Mouse (Mus musculus): ENCODE results near the gene Sdf4. TPM values are rescaled to one million over a fixed set of nuclear protein-coding genes. Genes with fewer than 3 reads are reported as not detected.

Gene Sdf4
- polyA plus RNA-seq, 1 experiment from 2014 or later = 113 TPM

DNA sequence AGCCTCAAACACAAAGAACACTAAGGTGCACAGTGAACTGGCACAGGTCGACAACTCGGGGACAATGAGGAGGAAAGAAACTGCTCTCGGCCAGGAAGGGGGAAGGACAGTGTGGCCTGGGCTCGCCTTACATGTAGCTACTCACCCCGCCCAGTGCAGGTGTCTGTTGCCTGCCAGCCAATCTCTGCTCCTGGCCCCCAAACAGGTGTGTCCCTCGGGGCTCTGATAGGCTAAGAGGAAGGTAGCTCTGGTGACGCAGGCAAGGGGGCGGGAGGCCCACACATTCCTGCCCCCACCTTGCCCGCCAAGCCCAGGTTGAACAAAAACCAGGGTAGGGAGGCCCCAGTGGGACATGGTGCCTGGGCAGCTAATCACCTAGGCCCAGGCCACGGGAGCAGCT is 67.0 kb downstream of the Sdf4 start:
- Histone ChIP-seq H3K9ac (no peak overlapping the region), H3K9me3 (no peaks in the 10 kb centered on the region), H3K27ac (no peak overlapping the region), H3K27me3 (replicated peaks) (no peaks in the 10 kb centered on the region), H3K4me1 (peaks cover 7% of the 10 kb centered on the region), H3K4me3 (no peak overlapping the region), H3K36me3 (replicated peaks) (no peaks in the 10 kb centered on the region), H3K4me2 (no peak overlapping the region)
- no peak for ATAC-seq (replicated peaks)
- 42% methylated on average over 10 of the region's 10 CpGs for WGBS

MicroRNA genes within 50 kb of the gene (microRNA counts, 519-probe panel; counts per million panel counts)
- microRNA mmu-miR-200a (1,798 counts per million, percentile 11 among the panel's probes with 10 or more counts), microRNA mmu-miR-200b (2,351 counts per million, percentile 39 among the panel's probes with 10 or more counts), microRNA mmu-miR-429 (not detected)

Small RNA genes within 50 kb of the gene (microRNA-seq; reads per million reads assigned to microRNA genes)
- gene Mir200a (2.8 reads per million, percentile 11 among the genes with 10 or more reads in this experiment), gene Mir200b (17.8 reads per million, percentile 36 among the genes with 10 or more reads in this experiment), gene Mir429 (63.4 reads per million, percentile 49 among the genes with 10 or more reads in this experiment)

Other genes starting within 250 kb of the Sdf4 start
- gene Atad3a, start 231.8 kb upstream of the Sdf4 start, polyA plus RNA-seq (2015; fragmentation: Nextera tagmentation; extraction: Ambion mirVana) = 93.4 and 99.2 TPM in 2 replicates
- gene Vwa1, start 218.2 kb upstream of the Sdf4 start, polyA plus RNA-seq (2015; fragmentation: Nextera tagmentation; extraction: Ambion mirVana) = 31.5 and 33.5 TPM in 2 replicates
- gene Tmem88b, start 207.0 kb upstream of the Sdf4 start, polyA plus RNA-seq (2015; fragmentation: Nextera tagmentation; extraction: Ambion mirVana) = 0.93 and 1.2 TPM in 2 replicates
- not detected in 2 replicates for gene Ankrd65, start 202.4 kb upstream of the Sdf4 start, polyA plus RNA-seq (2015; fragmentation: Nextera tagmentation; extraction: Ambion mirVana)
- gene Mrpl20, start 190.0 kb upstream of the Sdf4 start, polyA plus RNA-seq (2015; fragmentation: Nextera tagmentation; extraction: Ambion mirVana) = 242 and 244 TPM in 2 replicates
- gene Ccnl2, start 180.4 kb upstream of the Sdf4 start, polyA plus RNA-seq (2015; fragmentation: Nextera tagmentation; extraction: Ambion mirVana) = 155 and 164 TPM in 2 replicates
- 128 and 129 TPM in 2 replicates for gene Aurkaip1, start 161.6 kb upstream of the Sdf4 start, polyA plus RNA-seq (2015; fragmentation: Nextera tagmentation; extraction: Ambion mirVana)
- gene Mxra8, start 153.2 kb upstream of the Sdf4 start, polyA plus RNA-seq (2015; fragmentation: Nextera tagmentation; extraction: Ambion mirVana) = 23.4 and 32.6 TPM in 2 replicates
- gene Dvl1, start 145.5 kb upstream of the Sdf4 start, polyA plus RNA-seq (2015; fragmentation: Nextera tagmentation; extraction: Ambion mirVana) = 30.9 and 37.0 TPM in 2 replicates
- gene Tas1r3, start 129.5 kb upstream of the Sdf4 start, polyA plus RNA-seq (2015; fragmentation: Nextera tagmentation; extraction: Ambion mirVana) = 0.61 and 0.72 TPM in 2 replicates
- 28.1 and 29.1 TPM in 2 replicates for gene Cptp, start 123.4 kb upstream of the Sdf4 start, polyA plus RNA-seq (2015; fragmentation: Nextera tagmentation; extraction: Ambion mirVana)
- 80.6 and 83.6 TPM in 2 replicates for gene Ints11, start 123.3 kb upstream of the Sdf4 start, polyA plus RNA-seq (2015; fragmentation: Nextera tagmentation; extraction: Ambion mirVana)
- 60.1 and 66.6 TPM in 2 replicates for gene Pusl1, start 101.1 kb upstream of the Sdf4 start, polyA plus RNA-seq (2015; fragmentation: Nextera tagmentation; extraction: Ambion mirVana)
- 88.3 and 89.8 TPM in 2 replicates for gene Acap3, start 101.0 kb upstream of the Sdf4 start, polyA plus RNA-seq (2015; fragmentation: Nextera tagmentation; extraction: Ambion mirVana)
- 115 and 118 TPM in 2 replicates for gene Ube2j2, start 49.0 kb upstream of the Sdf4 start, polyA plus RNA-seq (2015; fragmentation: Nextera tagmentation; extraction: Ambion mirVana)
- gene C1qtnf12, start 30.6 kb upstream of the Sdf4 start, polyA plus RNA-seq (2015; fragmentation: Nextera tagmentation; extraction: Ambion mirVana) = 6.8 and 9.5 TPM in 2 replicates
- gene B3galt6, start 223 bp upstream of the Sdf4 start, polyA plus RNA-seq (2015; fragmentation: Nextera tagmentation; extraction: Ambion mirVana) = 38.5 and 38.9 TPM in 2 replicates
- 0.56 and 0.83 TPM in 2 replicates for gene Tnfrsf4, start 21.0 kb downstream of the Sdf4 start, polyA plus RNA-seq (2015; fragmentation: Nextera tagmentation; extraction: Ambion mirVana)
- 3.2 and 3.6 TPM in 2 replicates for gene Tnfrsf18, start 33.3 kb downstream of the Sdf4 start, polyA plus RNA-seq (2015; fragmentation: Nextera tagmentation; extraction: Ambion mirVana)
- gene Ttll10, start 66.5 kb downstream of the Sdf4 start, polyA plus RNA-seq (2015; fragmentation: Nextera tagmentation; extraction: Ambion mirVana) = not detected in 2 replicates
- 37.6 TPM in 2 replicates for gene 9430015G10Rik, start 117.1 kb downstream of the Sdf4 start, polyA plus RNA-seq (2015; fragmentation: Nextera tagmentation; extraction: Ambion mirVana)
- gene Rnf223, start 137.6 kb downstream of the Sdf4 start, polyA plus RNA-seq (2015; fragmentation: Nextera tagmentation; extraction: Ambion mirVana) = 0.62 and 0.83 TPM in 2 replicates
- gene Agrn, start 204.6 kb downstream of the Sdf4 start, polyA plus RNA-seq (2015; fragmentation: Nextera tagmentation; extraction: Ambion mirVana) = 141 and 142 TPM in 2 replicates
- 2.2 and 3.8 TPM in 2 replicates for gene Isg15, start 207.9 kb downstream of the Sdf4 start, polyA plus RNA-seq (2015; fragmentation: Nextera tagmentation; extraction: Ambion mirVana)
- gene AW011738, start 210.4 kb downstream of the Sdf4 start, polyA plus RNA-seq (2015; fragmentation: Nextera tagmentation; extraction: Ambion mirVana) = 4.0 and 4.9 TPM in 2 replicates
- gene Perm1, start 223.0 kb downstream of the Sdf4 start, polyA plus RNA-seq (2015; fragmentation: Nextera tagmentation; extraction: Ambion mirVana) = 2.2 and 2.4 TPM in 2 replicates
- 29.1 and 30.1 TPM in 2 replicates for gene Plekhn1, start 242.0 kb downstream of the Sdf4 start, polyA plus RNA-seq (2015; fragmentation: Nextera tagmentation; extraction: Ambion mirVana)
- gene Noc2l, start 243.1 kb downstream of the Sdf4 start, polyA plus RNA-seq (2015; fragmentation: Nextera tagmentation; extraction: Ambion mirVana) = 56.6 and 60.4 TPM in 2 replicates